Mouse (Mus musculus) small intestine, adult 2 months (tissue): Measurements from ENCODE around the gene Eng. TPM values are rescaled to one million over a fixed set of nuclear protein-coding genes. Genes with fewer than 3 reads are reported as not detected.

Experiments used
- H3K27ac ChIP-seq: fragments of 200-500 bp; 2 replicates; pipeline ENCODE4 v1.5.1; 2012; ENCODE audit warnings: low read depth, low read length, control low read depth, inconsistent platforms; ENCODE audit not compliant: insufficient read depth
- H3K27me3 ChIP-seq: fragments of 200-500 bp; 2 replicates; pipeline ENCODE4 v1.6.1; 2012; ENCODE audit warnings: mild to moderate bottlenecking, moderate library complexity, low read length, inconsistent platforms; ENCODE audit not compliant: control insufficient read depth, insufficient read depth
- H3K36me3 ChIP-seq: fragments of 200-500 bp; 2 replicates; pipeline ENCODE4 v1.6.1; 2012; ENCODE audit warnings: mild to moderate bottlenecking, low read length, control low read depth, inconsistent platforms; ENCODE audit not compliant: control insufficient read depth, insufficient read depth
- H3K4me1 ChIP-seq: fragments of 200-500 bp; 2 replicates; pipeline ENCODE4 v1.6.1; 2012; ENCODE audit warnings: low read length, inconsistent platforms, mixed read lengths; ENCODE audit not compliant: control insufficient read depth, insufficient read depth, insufficient read length
- H3K4me3 ChIP-seq: fragments of 200-500 bp; 2 replicates; pipeline ENCODE4 v1.5.1; 2012; ENCODE audit warnings: low read depth, mild to moderate bottlenecking, control low read depth, inconsistent platforms, low read length, moderate library complexity
- CTCF ChIP-seq: fragments of 200-500 bp; IDR thresholded peaks from 2 replicates; pipeline ENCODE4 v1.5.1; 2012; ENCODE audit warnings: low read depth, mild to moderate bottlenecking, control low read depth, inconsistent platforms, low read length, moderate library complexity, mixed read lengths; ENCODE audit not compliant: insufficient replicate concordance, insufficient read length; ENCODE audit errors: extremely low read depth
- POLR2A ChIP-seq: fragments of 200-500 bp; IDR thresholded peaks from 2 replicates; pipeline ENCODE4 v1.6.1; 2012; ENCODE audit warnings: low read depth, mild to moderate bottlenecking, control low read depth, inconsistent platforms, low read length, moderate library complexity
- WGBS: fragments of 180-500 bp; shearing (Covaris S2); methylation state at CpG from one replicate; pipeline ENCODE4 v1.1.7; 2018; 5-methylcytosine and 5-hydroxymethylcytosine counted together
- polyA plus RNA-seq: library from polyadenylated mRNA; depleted of rRNA; stranded (reverse); fragments of >200 nt; gene quantifications from 2 replicates; pipeline ENCODE4 v1.2.3, GENCODE M21; 2012

Eng gene
- polyA plus RNA-seq, 1 experiment, result 54.4 TPM

DNA sequence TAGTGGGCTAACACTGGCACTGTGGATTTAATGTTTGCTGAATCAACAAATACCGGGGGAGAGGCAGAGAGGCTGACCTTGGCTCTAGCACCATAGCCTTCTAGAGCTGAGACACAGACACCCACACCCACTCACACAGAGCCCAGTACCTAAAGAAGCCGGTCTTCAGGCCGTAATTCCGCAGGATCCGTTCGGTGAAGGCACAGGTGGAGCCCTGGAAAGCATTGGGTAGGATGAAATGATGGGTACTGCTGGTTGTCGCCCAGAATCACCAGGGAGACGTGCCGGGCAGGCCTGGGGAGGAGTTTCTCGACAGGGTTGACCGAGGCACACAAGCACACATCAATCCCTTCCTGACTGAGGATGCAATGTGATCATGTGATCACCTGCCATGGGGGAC is 44.6 kb downstream of the Eng start:
- Histone ChIP-seq H3K27ac (no peak overlapping the region), H3K4me3 (no peak overlapping the region), H3K27me3 (no peaks in the 10 kb centered on the region), H3K4me1 (peaks cover 13% of the 10 kb centered on the region), H3K36me3 (peaks cover 5% of the 10 kb centered on the region; the same call in 1 of the 2 replicates)
- 76% methylated on average over 11 of the region's 11 CpGs for WGBS
- TF ChIP-seq CTCF (no peak), POLR2A (no peak)

DNA sequence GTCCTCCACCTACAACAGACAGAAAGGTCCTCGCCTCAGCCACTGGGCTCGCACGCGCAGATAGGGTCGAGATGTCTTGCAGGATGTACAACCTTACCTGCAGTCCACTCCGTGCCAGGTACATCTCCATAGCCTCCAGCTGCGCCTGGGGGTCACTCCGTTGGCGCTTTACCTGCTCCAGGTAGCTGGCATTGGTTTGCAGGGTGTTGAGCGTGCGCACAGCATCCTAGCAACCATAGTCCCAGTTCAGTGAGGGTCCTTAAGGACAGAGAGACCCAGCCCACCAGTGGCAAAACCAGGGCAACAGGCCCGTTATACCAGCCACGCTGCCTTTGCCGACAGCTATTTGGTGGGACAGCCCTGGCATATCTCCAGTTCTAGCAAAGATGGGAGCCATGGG is 46.1 kb downstream of the Eng start:
- Histone ChIP-seq H3K4me1 (peaks cover 13% of the 10 kb centered on the region), H3K27me3 (no peaks in the 10 kb centered on the region), H3K4me3 (no peak overlapping the region), H3K27ac (no peak overlapping the region), H3K36me3 (peaks cover 2% of the 10 kb centered on the region; the same call in 1 of the 2 replicates)
- TF ChIP-seq POLR2A (no peak), CTCF (no peak)
- WGBS, result 79% methylated on average over 14 of the region's 14 CpGs

- WGBS, result 4% methylated on average over 7 of the region's 7 CpGs
- Histone ChIP-seq H3K27ac (no peak overlapping the region), H3K4me1 (peaks cover 13% of the 10 kb centered on the region), H3K27me3 (no peaks in the 10 kb centered on the region), H3K4me3 (peak overlapping the region; percentile 68), H3K36me3 (no peaks in the 10 kb centered on the region)
- TF ChIP-seq POLR2A, result no peak
- TF ChIP-seq CTCF, result no peak
Observed at GRCm38 (mm10) chr2:32693282-32693681, 46.9 kb downstream of the Eng start.

DNA sequence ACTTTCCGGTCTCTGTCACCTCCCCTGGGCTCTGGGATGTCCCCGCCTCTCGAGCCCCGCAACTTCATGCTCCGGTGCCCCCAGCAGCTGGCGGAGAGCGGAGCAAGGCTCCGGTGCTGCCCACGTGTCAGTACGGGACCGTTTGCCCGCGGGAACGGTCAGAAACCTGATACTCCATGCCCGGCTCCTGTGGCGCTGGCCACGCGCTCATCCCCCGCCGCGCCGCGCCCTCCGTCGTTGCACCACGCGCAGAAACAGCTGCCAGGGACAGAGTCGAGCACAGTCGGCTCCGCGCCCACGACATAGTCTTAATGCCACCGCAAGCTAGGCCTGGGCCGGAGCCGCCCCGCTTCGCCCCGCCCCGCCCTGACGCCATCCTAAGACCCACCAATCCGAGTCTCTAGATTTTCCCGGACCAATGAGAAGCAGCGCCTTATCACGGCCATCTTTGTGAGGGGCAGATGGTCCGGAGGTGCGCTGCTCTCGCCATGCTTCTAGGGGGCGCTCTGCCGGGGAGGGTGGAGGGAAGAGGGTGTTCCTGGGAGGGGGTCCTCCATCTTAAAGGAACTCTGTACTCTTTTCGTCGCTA is 47.5 kb downstream of the Eng start:
- H3K27ac ChIP-seq, result peak overlapping the region; percentile 18; the same call in 1 of the 2 replicates
- TF ChIP-seq POLR2A (peak; percentile 76), CTCF (peak; percentile 90)
- H3K27me3 ChIP-seq, result no peaks in the 10 kb centered on the region
- peaks cover 13% of the 10 kb centered on the region for H3K4me1 ChIP-seq
- H3K36me3 ChIP-seq, result no peaks in the 10 kb centered on the region
- H3K4me3 ChIP-seq, result peak overlapping the region; percentile 68
- under 1% methylated on average over 51 of the region's 51 CpGs for WGBS

- Histone ChIP-seq H3K27ac (no peak overlapping the region), H3K4me3 (peak overlapping the region; percentile 54)
Observed at GRCm38 (mm10) chr2:32694691-32695090, 48.3 kb downstream of the Eng start.

GRCm38 (mm10) chr2:32699680-32700079 is 53.3 kb downstream of the Eng start:
- Histone ChIP-seq H3K27me3 (no peaks in the 10 kb centered on the region), H3K27ac (no peak overlapping the region), H3K4me3 (no peak overlapping the region), H3K4me1 (peaks cover 13% of the 10 kb centered on the region; the same call in 1 of the 2 replicates), H3K36me3 (peaks cover 1% of the 10 kb centered on the region)
- TF ChIP-seq CTCF (no peak), POLR2A (no peak)
- WGBS, result 87% methylated on average over 6 of the region's 6 CpGs

More at GRCm38 (mm10) chr2:32694691-32695090, 48.3 kb downstream of the Eng start:
- Histone ChIP-seq H3K4me1 (peaks cover 13% of the 10 kb centered on the region), H3K27me3 (no peaks in the 10 kb centered on the region), H3K36me3 (no peaks in the 10 kb centered on the region)
- TF ChIP-seq POLR2A (no peak), CTCF (no peak)
- 79% methylated on average over 12 of the region's 12 CpGs for WGBS

DNA sequence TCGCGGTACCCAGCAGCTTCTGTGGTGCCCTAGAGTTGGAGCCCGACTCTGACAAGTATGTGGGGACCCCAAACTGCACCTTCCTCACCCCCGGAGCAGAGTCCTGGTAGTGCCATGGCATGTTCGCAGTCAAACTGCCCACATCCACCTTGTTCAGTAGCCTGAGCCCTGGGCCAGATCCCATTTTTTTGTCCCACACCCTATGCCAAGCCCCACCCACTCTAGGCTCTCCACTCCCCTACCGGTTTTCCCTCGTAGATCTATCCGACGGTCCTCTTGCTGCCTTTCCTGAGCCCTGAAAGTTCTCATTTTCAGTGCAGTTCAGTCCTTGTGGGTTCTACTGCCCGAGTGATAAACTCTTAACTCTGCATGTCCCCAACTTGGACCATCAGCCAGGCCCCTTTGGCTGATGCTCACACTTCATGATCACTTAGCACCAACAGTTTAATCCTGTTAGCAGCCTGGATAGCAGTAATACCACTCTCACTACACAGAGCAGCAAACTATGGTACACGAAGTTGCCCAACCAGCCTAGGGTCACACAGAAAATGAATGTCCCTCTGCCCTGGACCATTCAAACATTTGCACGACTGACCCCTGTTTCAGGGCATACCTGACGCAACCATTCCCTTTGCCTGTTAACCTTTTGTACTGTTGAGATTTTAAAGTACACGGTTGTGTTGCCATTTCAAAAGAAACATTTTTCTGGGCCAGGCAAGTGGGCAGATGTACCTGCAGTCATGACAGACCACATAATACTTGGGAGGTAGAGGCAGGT is 54.8 kb downstream of the Eng start:
- no peak for TF ChIP-seq POLR2A
- no peak for TF ChIP-seq CTCF
- H3K36me3 ChIP-seq, result peaks cover 13% of the 10 kb centered on the region
- no peak overlapping the region for H3K4me3 ChIP-seq
- WGBS, result 89% methylated on average over 14 of the region's 14 CpGs
- H3K27me3 ChIP-seq, result no peaks in the 10 kb centered on the region
- no peak overlapping the region for H3K27ac ChIP-seq
- H3K4me1 ChIP-seq, result peaks cover 15% of the 10 kb centered on the region; the same call in 1 of the 2 replicates
